Comparison of ENCODE assay signal across 27 mouse cellular contexts in genomic region chr10:98798634-98799415, GRCm38 (mm10).
DNase-seq lines count a peak whose midpoint lies in the region; ATAC-seq and TF ChIP-seq lines count a peak whose summit lies in the region.
"Had no signal": no experiment of that assay in that cellular context is flagged by ENCODE, and none has a peak within 500 bp of the region (broad histone marks: within the 10 kb centered on the region; RNA-seq: fewer than 3 reads in every experiment).

No protein-coding gene starts in this region.

- no peak overlapping the region for H3K4me2 ChIP-seq in forebrain, embryonic 14.5 days (ENCODE audit: low read length)
- H3K4me2 ChIP-seq: liver, embryonic 15.5 days; lung, embryonic 15.5 days; midbrain, embryonic 12.5 days; neural tube, embryonic 12.5 days had no signal

- no peak overlapping the region for H3K9ac ChIP-seq in forebrain, embryonic 14.5 days (ENCODE audit: low read length)
- H3K9ac ChIP-seq: forebrain, postnatal 0 days; liver, embryonic 15.5 days; lung, embryonic 15.5 days; midbrain, embryonic 12.5 days; neural tube, embryonic 12.5 days had no signal

- WGBS in forebrain, embryonic 14.5 days, result 86% methylated on average over 6 of the region's 6 CpGs

- peaks cover 11% of the 10 kb centered on the region for H3K4me1 ChIP-seq in G1E (ENCODE audit: insufficient read depth, low read depth, low read length)
- H3K4me1 ChIP-seq in forebrain, embryonic 14.5 days (ENCODE audit: control insufficient read depth, insufficient read depth, low read length), result no peaks in the 10 kb centered on the region
- H3K4me1 ChIP-seq: liver, embryonic 15.5 days; lung, embryonic 15.5 days; midbrain, embryonic 12.5 days; neural tube, embryonic 12.5 days had no signal

- H3K27me3 ChIP-seq in G1E (ENCODE audit: insufficient read depth, low read length), result no peaks in the 10 kb centered on the region
- no peaks in the 10 kb centered on the region for H3K27me3 ChIP-seq in forebrain, embryonic 14.5 days (replicated peaks; ENCODE audit: control insufficient read depth, insufficient read depth, low read length)
- H3K27me3 ChIP-seq: liver, embryonic 15.5 days; lung, embryonic 15.5 days; midbrain, embryonic 12.5 days; neural tube, embryonic 12.5 days had no signal

- H3K4me3 ChIP-seq in G1E (ENCODE audit: low read depth, low read length), result no peak overlapping the region
- H3K4me3 ChIP-seq in forebrain, embryonic 14.5 days (ENCODE audit: low read depth, low read length), result no peak overlapping the region
- H3K4me3 ChIP-seq: hindbrain, embryonic 10.5 days; limb, embryonic 10.5 days; liver, embryonic 15.5 days; lung, embryonic 15.5 days; midbrain, embryonic 12.5 days; neural tube, embryonic 12.5 days had no signal

- TF ChIP-seq CTCF in G1E (IDR thresholded peaks at IDR 0.05; ENCODE audit: low read depth, low read length), result no peak

- no peak overlapping the region for H3K27ac ChIP-seq in forebrain, embryonic 14.5 days (ENCODE audit: low read depth, low read length)
- H3K27ac ChIP-seq: hindbrain, embryonic 10.5 days; limb, embryonic 10.5 days; liver, embryonic 15.5 days; lung, embryonic 15.5 days; midbrain, embryonic 12.5 days; neural tube, embryonic 12.5 days had no signal

- intact Hi-C loops in heart, postnatal 25 days (cut with DNase I), result no loop called here

- peak; percentile 62; the same call in 1 of the 2 replicates for ATAC-seq in frontal cortex, adult (ENCODE audit: low TSS enrichment)
- ATAC-seq in G1E (ENCODE audit: extremely low read depth, insufficient number of reproducible peaks, low FRiP score, poor library complexity, severe bottlenecking), result peak; percentile 57
- ATAC-seq in granulocyte monocyte progenitor cell, adult 5-6 weeks (replicated peaks; ENCODE audit: poor library complexity, severe bottlenecking), result peak; percentile 90
- peak; percentile 65 for ATAC-seq in monocyte, adult 5-6 weeks (replicated peaks; ENCODE audit: insufficient number of reproducible peaks, low FRiP score, low TSS enrichment, poor library complexity, severe bottlenecking)
- no peak for ATAC-seq in forebrain, embryonic 14.5 days
- ATAC-seq: forebrain, postnatal 0 days; hindbrain, embryonic 16.5 days had no signal

- no peak for DNase-seq in frontal cortex, adult 2 months (ENCODE audit: extremely low spot score in 1 of 2, low spot score in 1 of 2)
- DNase-seq in G1E (ENCODE audit: low spot score), result no peak
- no peak for DNase-seq in adrenal gland, postnatal 14 days
- DNase-seq in forebrain, embryonic 14.5 days (ENCODE audit: low spot score), result no peak
- DNase-seq in heart, postnatal 25 days (ENCODE audit: low spot score), result no peak
- DNase-seq: adrenal gland, postnatal 36 days; cerebellum, adult 11-12 months; cerebellum, postnatal 25 days; forebrain, postnatal 0 days; gastrocnemius, postnatal 36 days; kidney, adult 11 months; kidney, postnatal 4 days; liver; retina, postnatal 1 day; right cerebral cortex, postnatal 25 days; spleen, adult 18-20 months; thymus, postnatal 25 days had no signal

- no peaks in the 10 kb centered on the region for H3K9me3 ChIP-seq in G1E (replicated peaks)
- no peaks in the 10 kb centered on the region for H3K9me3 ChIP-seq in forebrain, embryonic 14.5 days (replicated peaks; ENCODE audit: control insufficient read depth, low read length)
- H3K9me3 ChIP-seq: hindbrain, embryonic 10.5 days; liver, embryonic 15.5 days; lung, embryonic 15.5 days; midbrain, embryonic 12.5 days; neural tube, embryonic 12.5 days had no signal

- no peaks in the 10 kb centered on the region for H3K36me3 ChIP-seq in G1E (replicated peaks)
- H3K36me3 ChIP-seq in forebrain, embryonic 14.5 days (ENCODE audit: control insufficient read depth, insufficient read depth, low read length), result no peaks in the 10 kb centered on the region
- H3K36me3 ChIP-seq: hindbrain, embryonic 10.5 days; limb, embryonic 10.5 days; liver, embryonic 15.5 days; lung, embryonic 15.5 days; midbrain, embryonic 12.5 days; neural tube, embryonic 12.5 days had no signal
